Mouse (Mus musculus): ENCODE measurements around the gene Psmb6. TPM values are rescaled to one million over a fixed set of nuclear protein-coding genes. Genes with fewer than 3 reads are reported as not detected.

The Psmb6 gene
- total RNA-seq (2023), result 10 to 100 TPM; 91.6 to 92.5 TPM

DNA sequence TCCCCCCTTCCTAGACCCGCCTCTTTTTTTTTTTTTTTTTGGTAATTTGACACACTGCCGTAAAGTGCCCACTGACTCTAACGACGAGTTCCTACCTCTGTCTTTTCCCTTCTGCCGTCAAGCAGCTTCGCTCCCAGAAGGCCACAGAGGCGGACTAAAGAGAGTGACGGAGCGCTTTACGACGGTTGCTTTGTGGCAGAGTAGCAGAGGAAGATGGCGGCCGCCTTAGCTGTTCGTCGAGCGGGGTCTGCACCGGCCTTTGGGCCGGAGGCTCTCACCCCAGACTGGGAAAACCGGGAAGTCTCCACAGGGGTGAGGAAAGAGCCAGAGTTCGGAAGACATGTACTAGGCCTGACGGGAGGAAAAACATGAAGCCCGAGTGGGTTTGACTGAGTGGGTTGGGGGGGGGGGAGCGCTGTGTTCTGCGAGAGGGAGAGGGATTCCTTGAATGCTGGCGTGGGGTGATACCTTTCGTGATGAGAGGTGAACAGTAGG, at the start of gene Psmb6:
Psmb6 (plus strand) TSS at position 184 of the 495 bp plus-strand sequence.

DNA sequence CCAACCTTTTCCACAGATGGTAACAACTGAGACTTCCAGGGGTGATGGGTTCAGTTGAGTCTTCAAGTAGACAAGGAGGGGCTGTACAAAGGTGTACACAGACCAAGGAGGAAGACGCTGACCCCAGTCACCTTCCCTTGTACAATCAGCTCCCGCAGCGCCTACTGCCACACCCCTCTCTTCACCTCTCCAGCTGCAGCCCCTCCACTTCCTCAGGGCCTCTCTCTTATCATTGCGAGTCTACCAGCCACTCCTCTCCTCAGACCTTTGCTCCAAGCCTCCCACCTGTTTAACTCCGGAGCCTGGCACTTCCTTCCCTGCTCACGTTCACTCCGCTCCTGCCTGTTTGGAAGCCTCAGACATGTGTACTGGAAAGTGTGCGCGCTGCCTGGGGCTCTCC, 20.2 kb upstream of the Psmb6 start, which contains the start of gene Tm4sf5:
Tm4sf5 (plus strand) TSS at position 275 of the 400 bp plus-strand sequence.

GRCm38 (mm10) chr11:70514288-70514687, 10.9 kb upstream of the Psmb6 start, which contains the start of gene Vmo1:
Gene Vmo1, minus strand, starts transcription at chr11:70514616.

DNA sequence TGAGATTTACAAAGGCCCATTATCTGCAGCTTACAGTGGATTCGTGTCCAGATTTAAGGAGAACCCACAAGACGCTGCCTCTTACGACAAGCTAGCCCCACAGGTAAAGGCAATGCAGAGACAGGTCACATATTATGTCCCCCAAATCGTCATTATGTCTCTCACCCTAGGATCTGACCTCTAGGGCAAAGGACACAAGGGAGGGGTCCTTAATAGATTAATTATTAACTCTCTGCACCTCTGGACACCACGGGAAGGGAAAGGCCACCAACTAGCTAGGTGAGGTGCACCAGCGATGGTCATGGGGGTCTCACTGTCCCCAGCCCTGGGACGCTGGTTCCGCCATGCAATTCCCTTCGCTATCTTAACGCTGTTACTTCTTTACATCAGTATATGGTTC, 6.2 kb upstream of the Psmb6 start, which contains the start of gene Gltpd2:
Gltpd2 (plus strand) TSS at position 274 of the 400 bp plus-strand sequence.

DNA sequence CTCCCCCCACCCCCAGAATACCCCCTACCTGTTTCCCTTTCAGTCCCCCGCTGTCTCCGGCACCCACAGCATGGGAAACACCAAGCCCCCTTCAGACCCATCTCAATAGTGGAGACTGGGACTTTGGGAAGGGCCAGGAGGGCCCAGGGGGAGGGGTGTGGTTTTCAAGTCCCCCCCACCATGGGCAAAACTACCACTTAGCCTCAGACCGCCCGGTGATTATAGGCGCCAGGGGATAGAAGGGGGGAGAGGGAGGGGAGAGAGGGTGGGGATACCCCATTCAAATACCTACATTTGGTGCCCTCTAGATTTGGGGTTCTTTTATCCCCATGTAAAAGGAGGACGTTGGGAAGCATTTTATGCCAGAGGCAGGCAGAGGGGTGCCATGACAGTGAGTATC, 7.7 kb downstream of the Psmb6 start, which contains the start of gene Gm40193:
Gm40193 (minus strand) TSS at position 101 of the 400 bp plus-strand sequence.

GRCm38 (mm10) chr11:70539877-70540587, 14.9 kb downstream of the Psmb6 start, which contains the start of gene Pld2:
Gene Pld2, plus strand, starts transcription at chr11:70540064.

DNA sequence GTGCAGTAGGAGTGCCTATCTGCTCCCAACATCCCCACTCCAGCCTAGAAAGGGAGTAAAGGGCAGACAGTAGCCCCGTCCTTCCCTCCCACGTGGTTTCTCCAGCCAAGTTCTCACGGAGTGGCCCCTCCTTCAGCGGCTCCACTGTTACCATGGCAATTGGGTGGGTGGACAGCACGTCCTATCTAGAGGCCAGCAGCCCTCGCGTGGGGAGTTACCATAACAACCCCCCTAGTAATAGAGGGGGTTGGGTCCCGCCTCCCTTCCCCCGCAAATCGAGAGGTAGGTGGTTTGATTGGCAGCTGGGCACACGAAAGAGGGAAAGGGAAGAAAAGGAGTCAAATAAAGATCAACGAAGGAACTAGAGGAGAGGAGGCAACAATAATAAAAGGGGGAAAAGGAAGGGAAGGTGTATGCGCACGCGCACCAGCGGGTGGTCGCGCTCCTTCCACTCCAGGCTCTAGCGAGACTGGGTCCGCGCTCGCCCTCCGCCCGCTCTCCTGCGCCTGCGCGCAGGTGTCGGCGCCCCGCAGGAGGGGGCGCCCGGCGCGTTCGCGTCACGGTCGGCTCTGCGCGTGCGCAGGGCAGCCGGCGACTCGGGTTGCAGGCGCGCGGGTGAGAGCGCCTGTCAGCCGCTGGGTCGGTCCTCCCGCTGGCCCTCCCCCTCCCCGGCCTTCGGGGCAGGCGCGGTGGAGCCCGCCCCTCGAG, 37.3 kb downstream of the Psmb6 start, which contains the start of gene Mink1:
Mink1 (plus strand) TSS at position 595 of the 708 bp plus-strand sequence.

Other genes with a start within 250 kb of the Psmb6 start
- gene Alox12e, start 202.7 kb upstream of the Psmb6 start, total RNA-seq (2023), result under 1 TPM; 0.35 to 0.62 TPM
- 10 to 100 TPM in 1 of 2 experiments, 1 to 10 TPM in 1; 6.2 to 13.0 TPM for gene Alox15, start 173.3 kb upstream of the Psmb6 start, total RNA-seq (2023)
- gene Pelp1, start 115.3 kb upstream of the Psmb6 start, total RNA-seq (2023), result 10 to 100 TPM; 15.8 to 16.2 TPM
- 100 to 1,000 TPM; 841 to 909 TPM for gene Arrb2, start 92.7 kb upstream of the Psmb6 start, total RNA-seq (2023)
- 10 to 100 TPM; 23.3 to 28.4 TPM for gene Med11, start 73.4 kb upstream of the Psmb6 start, total RNA-seq (2023)
- under 1 TPM; 0.16 to 0.44 TPM for gene Zmynd15, start 65.9 kb upstream of the Psmb6 start, total RNA-seq (2023)
- gene Cxcl16, start 65.4 kb upstream of the Psmb6 start, total RNA-seq (2023), result 1 to 10 TPM; 1.5 to 1.9 TPM
- gene Tm4sf5, start 20.1 kb upstream of the Psmb6 start, total RNA-seq (2023), result not detected
- gene Vmo1, start 10.8 kb upstream of the Psmb6 start, total RNA-seq (2023), result not detected
- gene Gltpd2, start 6.2 kb upstream of the Psmb6 start, total RNA-seq (2023), result not detected
- gene Gm40193, start 7.6 kb downstream of the Psmb6 start, total RNA-seq (2023), result not detected
- gene Pld2, start 14.7 kb downstream of the Psmb6 start, total RNA-seq (2023), result 1 to 10 TPM; 2.3 to 4.0 TPM
- 10 to 100 TPM; 31.6 to 35.9 TPM for gene Mink1, start 37.5 kb downstream of the Psmb6 start, total RNA-seq (2023)
- not detected for gene 4930544D05Rik, start 90.5 kb downstream of the Psmb6 start, total RNA-seq (2023)
- not detected for gene Chrne, start 93.8 kb downstream of the Psmb6 start, total RNA-seq (2023)
- 1 to 10 TPM; 1.1 to 1.3 TPM for gene Gp1ba, start 113.8 kb downstream of the Psmb6 start, total RNA-seq (2023)
- gene Rnf167, start 121.9 kb downstream of the Psmb6 start, total RNA-seq (2023), result 100 to 1,000 TPM; 141 to 154 TPM
- gene Slc25a11, start 122.1 kb downstream of the Psmb6 start, total RNA-seq (2023), result 10 to 100 TPM; 80.5 to 86.2 TPM
- gene Pfn1, start 129.3 kb downstream of the Psmb6 start, total RNA-seq (2023), result 1,000 to 10,000 TPM; 2,042 to 2,066 TPM
- gene Eno3, start 131.8 kb downstream of the Psmb6 start, total RNA-seq (2023), result 10 to 100 TPM in 1 of 2 experiments, 1 to 10 TPM in 1; 7.2 to 10.3 TPM
- 10 to 100 TPM; 34.2 to 42.2 TPM for gene Spag7, start 144.0 kb downstream of the Psmb6 start, total RNA-seq (2023)
- 10 to 100 TPM; 57.3 to 61.5 TPM for gene Camta2, start 162.7 kb downstream of the Psmb6 start, total RNA-seq (2023)
- not detected for gene Inca1, start 174.8 kb downstream of the Psmb6 start, total RNA-seq (2023)
- gene Kif1c, start 175.2 kb downstream of the Psmb6 start, total RNA-seq (2023), result 10 to 100 TPM; 26.3 to 33.0 TPM
- under 1 TPM; 0.77 to 0.89 TPM for gene Zfp3, start 238.8 kb downstream of the Psmb6 start, total RNA-seq (2023)